Mouse (Mus musculus): ENCODE data around the gene Sinhcaf. TPM values are rescaled to one million over a fixed set of nuclear protein-coding genes. Genes with fewer than 3 reads are reported as not detected.
"Not testable (repeated sequence)": the region's sequence is repeated elsewhere in the genome, so short reads cannot be mapped to it uniquely, and the experiment has no call there.

The Sinhcaf gene
- polyA plus RNA-seq, 1 experiment from 2014 or later: 99.0 TPM

DNA sequence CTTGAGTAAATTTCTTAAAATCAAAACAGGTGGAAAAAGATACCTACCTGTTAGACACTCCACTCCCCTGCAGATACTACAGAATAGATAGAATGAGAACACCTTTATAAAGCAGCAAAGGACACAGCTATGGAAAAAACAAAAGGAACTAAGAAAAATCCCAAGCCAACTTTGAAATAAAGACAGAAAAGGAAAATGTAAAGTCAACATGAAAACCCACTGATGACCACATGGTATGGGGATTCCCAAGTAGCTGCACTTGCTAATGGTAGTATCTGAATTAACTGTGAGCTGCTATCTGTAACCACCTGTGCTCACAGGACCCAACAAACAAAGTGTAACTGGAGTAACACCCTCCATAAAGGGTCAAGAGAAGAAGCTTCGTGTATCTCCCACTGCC, 8.6 kb downstream of the Sinhcaf start:
- H3K9ac ChIP-seq (ENCODE audit: low read length): no peak overlapping the region
- no peaks in the 10 kb centered on the region for H3K27me3 ChIP-seq (ENCODE audit: control insufficient read depth, insufficient read depth, low read depth, low read length)
- ATAC-seq (ENCODE audit: low read depth): no peak
- H3K9me3 ChIP-seq (ENCODE audit: control insufficient read depth, low read length): no peaks in the 10 kb centered on the region
- H3K4me2 ChIP-seq (ENCODE audit: low read depth, low read length): no peak overlapping the region
- H3K4me1 ChIP-seq (replicated peaks; ENCODE audit: control insufficient read depth, insufficient read depth, low read length): peaks cover 18% of the 10 kb centered on the region
- 0 out of 2 replicates have a peak, but pooled peaks cover 2% of the 10 kb centered on the region for H3K36me3 ChIP-seq (ENCODE audit: control insufficient read depth, insufficient read depth, low read length)
- WGBS: 26% methylated on average over 1 of the region's 1 CpGs
- H3K4me3 ChIP-seq (ENCODE audit: low read length): no peak overlapping the region
- H3K27ac ChIP-seq (ENCODE audit: low read length): no peak overlapping the region

DNA sequence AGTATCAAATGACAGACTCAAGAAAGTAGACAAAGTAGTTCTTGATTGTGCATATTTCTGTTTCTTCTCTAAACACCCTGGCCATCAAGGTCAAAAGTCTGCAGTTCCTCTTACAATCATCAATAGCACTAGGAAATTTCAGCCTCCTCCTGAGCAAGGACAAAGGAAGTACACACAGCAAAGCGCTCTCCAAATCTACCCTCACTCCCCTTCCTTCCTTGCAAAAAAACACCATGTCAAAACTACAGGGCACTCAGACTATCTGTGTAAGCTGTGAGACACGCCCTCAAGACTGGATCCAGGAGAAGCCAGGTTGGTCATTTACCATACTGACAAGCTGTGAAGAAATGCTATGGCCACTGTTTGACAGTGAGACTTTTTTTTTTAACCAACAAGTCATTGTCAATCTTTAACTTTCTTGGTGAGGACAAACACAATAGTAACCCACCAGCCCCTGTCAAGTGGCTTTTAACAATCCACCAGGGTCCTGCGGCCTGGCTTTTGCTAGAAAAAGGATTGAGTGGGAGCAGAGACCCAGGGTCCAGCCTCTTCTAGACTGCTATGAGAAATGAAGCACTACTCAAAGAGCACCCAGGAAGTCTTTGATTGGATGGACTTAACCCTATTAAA, 11.2 kb downstream of the Sinhcaf start:
- 0 out of 2 replicates have a peak overlapping the region, but pooled peaks have one; percentile 13 for H3K27ac ChIP-seq (ENCODE audit: low read length)
- peaks cover 17% of the 10 kb centered on the region for H3K36me3 ChIP-seq (ENCODE audit: control insufficient read depth, insufficient read depth, low read length)
- ATAC-seq (ENCODE audit: low read depth): no peak
- H3K4me2 ChIP-seq (ENCODE audit: low read depth, low read length): no peak overlapping the region
- H3K4me3 ChIP-seq (ENCODE audit: low read length): no peak overlapping the region
- WGBS: 46% methylated on average over 3 of the region's 3 CpGs
- H3K9ac ChIP-seq (ENCODE audit: low read length): no peak overlapping the region
- H3K9me3 ChIP-seq (ENCODE audit: control insufficient read depth, low read length): no peaks in the 10 kb centered on the region
- no peaks in the 10 kb centered on the region for H3K27me3 ChIP-seq (ENCODE audit: control insufficient read depth, insufficient read depth, low read depth, low read length)
- H3K4me1 ChIP-seq (replicated peaks; ENCODE audit: control insufficient read depth, insufficient read depth, low read length): peaks cover 10% of the 10 kb centered on the region

GRCm38 (mm10) chr6:148931281-148931680, 15.0 kb downstream of the Sinhcaf start:
- H3K4me2 ChIP-seq (ENCODE audit: low read depth, low read length): no peak overlapping the region
- H3K9ac ChIP-seq (ENCODE audit: low read length): no peak overlapping the region
- H3K36me3 ChIP-seq (ENCODE audit: control insufficient read depth, insufficient read depth, low read length): peaks cover 38% of the 10 kb centered on the region
- peaks cover 8% of the 10 kb centered on the region for H3K4me1 ChIP-seq (replicated peaks; ENCODE audit: control insufficient read depth, insufficient read depth, low read length)
- no peaks in the 10 kb centered on the region for H3K27me3 ChIP-seq (ENCODE audit: control insufficient read depth, insufficient read depth, low read depth, low read length)
- no peak overlapping the region for H3K27ac ChIP-seq (ENCODE audit: low read length)
- no peak for ATAC-seq (ENCODE audit: low read depth)
- 76% methylated on average over 6 of the region's 6 CpGs for WGBS
- H3K4me3 ChIP-seq (ENCODE audit: low read length): no peak overlapping the region
- H3K9me3 ChIP-seq (ENCODE audit: control insufficient read depth, low read length): no peaks in the 10 kb centered on the region

GRCm38 (mm10) chr6:148918841-148919398, 27.3 kb downstream of the Sinhcaf start:
- Histone ChIP-seq H3K27ac (ENCODE audit: low read length) (no peak overlapping the region), H3K4me1 (replicated peaks; ENCODE audit: control insufficient read depth, insufficient read depth, low read length) (no peaks in the 10 kb centered on the region), H3K36me3 (ENCODE audit: control insufficient read depth, insufficient read depth, low read length) (peaks cover 11% of the 10 kb centered on the region), H3K4me2 (ENCODE audit: low read depth, low read length) (no peak overlapping the region), H3K4me3 (ENCODE audit: low read length) (no peak overlapping the region), H3K9ac (ENCODE audit: low read length) (no peak overlapping the region), H3K27me3 (ENCODE audit: control insufficient read depth, insufficient read depth, low read depth, low read length) (no peaks in the 10 kb centered on the region), H3K9me3 (ENCODE audit: control insufficient read depth, low read length) (no peaks in the 10 kb centered on the region)
- no peak for ATAC-seq (ENCODE audit: low read depth)

DNA sequence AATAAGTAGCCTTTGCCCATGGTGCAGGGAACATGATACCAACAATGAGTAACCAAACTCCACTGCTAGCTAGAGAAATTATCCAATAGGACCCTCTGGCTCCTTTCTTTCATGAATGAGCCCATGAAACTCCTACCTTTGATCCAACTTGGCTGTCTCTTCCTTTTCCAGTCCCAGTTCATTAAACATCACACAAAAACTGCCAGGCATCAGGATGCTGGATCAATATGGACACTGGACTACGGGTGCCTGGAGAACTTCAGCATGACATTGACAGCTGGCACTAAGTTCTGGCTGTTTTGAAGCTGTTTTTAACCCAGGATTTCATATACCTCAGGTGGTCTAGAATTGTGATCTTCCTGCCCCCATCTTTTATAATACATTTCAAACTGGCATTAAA, 28.6 kb downstream of the Sinhcaf start:
- Histone ChIP-seq H3K4me1 (replicated peaks; ENCODE audit: control insufficient read depth, insufficient read depth, low read length) (no peaks in the 10 kb centered on the region), H3K4me3 (ENCODE audit: low read length) (no peak overlapping the region), H3K27me3 (ENCODE audit: control insufficient read depth, insufficient read depth, low read depth, low read length) (no peaks in the 10 kb centered on the region), H3K27ac (ENCODE audit: low read length) (no peak overlapping the region), H3K4me2 (ENCODE audit: low read depth, low read length) (no peak overlapping the region), H3K9ac (ENCODE audit: low read length) (no peak overlapping the region), H3K9me3 (ENCODE audit: control insufficient read depth, low read length) (no peaks in the 10 kb centered on the region), H3K36me3 (ENCODE audit: control insufficient read depth, insufficient read depth, low read length) (peaks cover 9% of the 10 kb centered on the region)
- no peak for ATAC-seq (ENCODE audit: low read depth)
- 50% methylated on average over 1 of the region's 1 CpGs for WGBS

DNA sequence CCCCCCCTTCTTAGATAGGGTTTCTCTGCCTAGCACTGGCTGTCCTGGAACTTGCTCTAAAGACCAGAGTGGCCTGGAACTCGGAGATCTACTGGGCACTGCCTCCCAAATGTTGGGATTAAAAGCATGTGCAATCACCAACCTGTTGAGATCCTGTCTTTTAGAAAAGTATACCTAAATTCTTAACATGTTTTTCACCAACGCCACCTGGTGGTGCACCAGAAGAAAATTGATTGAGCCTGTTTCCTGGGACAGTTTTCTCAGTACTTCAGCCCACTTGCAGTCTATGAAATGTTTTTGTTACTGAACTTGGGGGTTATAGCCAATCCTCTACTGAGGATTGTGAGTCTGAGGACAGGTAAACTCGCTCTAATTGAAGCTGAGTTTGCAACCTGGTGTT, 29.4 kb downstream of the Sinhcaf start:
- no peak overlapping the region for H3K4me2 ChIP-seq (ENCODE audit: low read depth, low read length)
- no peak overlapping the region for H3K9ac ChIP-seq (ENCODE audit: low read length)

DNA sequence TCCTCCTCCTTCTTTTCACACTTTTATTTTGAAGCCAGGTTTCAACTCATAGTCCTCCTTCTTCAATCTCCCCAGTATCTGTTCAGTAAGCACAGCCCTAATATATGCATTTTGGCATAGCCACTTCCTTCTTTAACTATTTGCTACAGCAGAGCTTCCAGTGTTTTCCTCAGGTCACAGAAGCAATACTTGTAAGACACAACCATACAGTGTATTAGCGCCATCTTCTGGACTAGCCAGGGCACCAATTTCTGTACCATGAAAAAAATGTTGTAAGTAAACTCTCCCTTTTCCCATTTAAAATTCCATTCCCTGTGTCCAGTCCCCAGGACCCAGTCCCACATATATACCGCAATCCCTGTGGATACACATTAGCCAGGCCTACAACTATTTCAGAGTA, 32.3 kb downstream of the Sinhcaf start:
- ATAC-seq (ENCODE audit: low read depth): peak; percentile 68; the same call in 1 of the 2 replicates
- no peak overlapping the region for H3K4me3 ChIP-seq (ENCODE audit: low read length)

More for the DNA sequence above, 29.4 kb downstream of the Sinhcaf start:
- Histone ChIP-seq H3K4me1 (replicated peaks; ENCODE audit: control insufficient read depth, insufficient read depth, low read length) (no peaks in the 10 kb centered on the region), H3K27me3 (ENCODE audit: control insufficient read depth, insufficient read depth, low read depth, low read length) (no peaks in the 10 kb centered on the region), H3K36me3 (ENCODE audit: control insufficient read depth, insufficient read depth, low read length) (peaks cover 9% of the 10 kb centered on the region), H3K27ac (ENCODE audit: low read length) (no peak overlapping the region), H3K4me3 (ENCODE audit: low read length) (no peak overlapping the region), H3K9me3 (ENCODE audit: control insufficient read depth, low read length) (no peaks in the 10 kb centered on the region)
- no peak for ATAC-seq (ENCODE audit: low read depth)
- WGBS: 29% methylated on average over 3 of the region's 3 CpGs

DNA sequence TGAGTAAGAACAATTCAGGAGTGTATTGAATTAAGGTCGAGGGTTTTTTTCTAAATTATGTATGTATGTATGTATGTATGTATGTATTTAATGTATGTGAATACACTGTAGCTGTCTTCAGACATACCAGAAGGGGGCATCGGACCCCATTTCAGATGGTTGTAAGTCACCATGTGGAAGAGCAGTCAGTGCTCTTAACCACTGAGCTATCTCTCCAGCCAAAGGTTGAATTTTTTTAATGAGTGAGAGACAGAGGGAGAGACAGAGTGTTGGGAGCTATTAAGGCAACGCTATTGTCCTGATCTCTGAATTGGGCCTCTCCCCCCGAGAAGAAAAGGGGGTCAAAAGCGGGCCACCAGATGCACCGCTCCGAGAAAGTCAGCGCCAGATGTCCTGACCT, 34.4 kb downstream of the Sinhcaf start:
- not testable (repeated sequence) for H3K27me3 ChIP-seq (ENCODE audit: control insufficient read depth, insufficient read depth, low read depth, low read length); H3K27ac ChIP-seq (ENCODE audit: low read length); H3K4me1 ChIP-seq (replicated peaks; ENCODE audit: control insufficient read depth, insufficient read depth, low read length); ATAC-seq (ENCODE audit: low read depth); H3K4me2 ChIP-seq (ENCODE audit: low read depth, low read length); H3K4me3 ChIP-seq (ENCODE audit: low read length); H3K9me3 ChIP-seq (ENCODE audit: control insufficient read depth, low read length); H3K36me3 ChIP-seq (ENCODE audit: control insufficient read depth, insufficient read depth, low read length); H3K9ac ChIP-seq (ENCODE audit: low read length)
- 81% methylated on average over 8 of the region's 8 CpGs for WGBS

More for the DNA sequence above, 32.3 kb downstream of the Sinhcaf start:
- no peaks in the 10 kb centered on the region for H3K9me3 ChIP-seq (ENCODE audit: control insufficient read depth, low read length)
- 14% methylated on average over 2 of the region's 2 CpGs for WGBS
- no peaks in the 10 kb centered on the region for H3K27me3 ChIP-seq (ENCODE audit: control insufficient read depth, insufficient read depth, low read depth, low read length)
- no peaks in the 10 kb centered on the region for H3K36me3 ChIP-seq (ENCODE audit: control insufficient read depth, insufficient read depth, low read length)
- H3K9ac ChIP-seq (ENCODE audit: low read length): no peak overlapping the region
- H3K4me1 ChIP-seq (replicated peaks; ENCODE audit: control insufficient read depth, insufficient read depth, low read length): no peaks in the 10 kb centered on the region
- H3K4me2 ChIP-seq (ENCODE audit: low read depth, low read length): no peak overlapping the region
- H3K27ac ChIP-seq (ENCODE audit: low read length): no peak overlapping the region

DNA sequence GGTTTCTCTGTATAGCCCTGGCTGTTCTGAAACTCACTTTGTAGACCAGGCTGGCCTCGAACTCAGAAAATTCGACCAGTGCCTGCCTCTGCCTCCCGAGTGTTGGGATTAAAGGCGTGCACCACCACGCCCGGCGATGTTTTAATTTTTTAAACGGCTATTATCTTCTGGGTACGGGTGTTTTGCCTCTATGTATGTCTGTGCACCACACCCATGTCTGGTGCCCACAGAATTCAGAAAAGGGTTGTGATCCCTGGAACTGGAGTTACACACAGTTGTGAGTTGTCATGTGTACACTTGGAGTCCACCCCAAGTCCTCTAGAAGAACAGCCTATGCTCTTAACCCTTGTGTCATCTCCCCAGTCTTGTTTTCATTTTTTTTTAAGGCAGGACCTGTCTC, 39.3 kb downstream of the Sinhcaf start:
- no peaks in the 10 kb centered on the region for H3K9me3 ChIP-seq (ENCODE audit: control insufficient read depth, low read length)
- ATAC-seq (ENCODE audit: low read depth): no peak
- no peak overlapping the region for H3K4me3 ChIP-seq (ENCODE audit: low read length)
- no peaks in the 10 kb centered on the region for H3K36me3 ChIP-seq (ENCODE audit: control insufficient read depth, insufficient read depth, low read length)
- H3K9ac ChIP-seq (ENCODE audit: low read length): no peak overlapping the region
- 87% methylated on average over 9 of the region's 9 CpGs for WGBS
- no peak overlapping the region for H3K27ac ChIP-seq (ENCODE audit: low read length)
- H3K4me1 ChIP-seq (replicated peaks; ENCODE audit: control insufficient read depth, insufficient read depth, low read length): no peaks in the 10 kb centered on the region
- H3K27me3 ChIP-seq (ENCODE audit: control insufficient read depth, insufficient read depth, low read depth, low read length): no peaks in the 10 kb centered on the region
- H3K4me2 ChIP-seq (ENCODE audit: low read depth, low read length): no peak overlapping the region

All from lung, embryonic 16.5 days (tissue).